Mouse (Mus musculus): ENCODE data around the gene Rpl3. TPM values are rescaled to one million over a fixed set of nuclear protein-coding genes. Genes with fewer than 3 reads are reported as not detected.

The Rpl3 gene
- total RNA-seq, 2 experiments from 2014 or later = 460 to 491 TPM

- DNase-seq (ENCODE audit: low spot score in 2 of 2) = peak in 1 of 2 experiments; percentile 46
Observed at GRCm38 (mm10) chr15:80071951-80072437, 19.7 kb downstream of the Rpl3 start.

- no peak for DNase-seq (ENCODE audit: low spot score in 2 of 2)
Observed at GRCm38 (mm10) chr15:80070095-80070644, 21.5 kb downstream of the Rpl3 start.

DNA sequence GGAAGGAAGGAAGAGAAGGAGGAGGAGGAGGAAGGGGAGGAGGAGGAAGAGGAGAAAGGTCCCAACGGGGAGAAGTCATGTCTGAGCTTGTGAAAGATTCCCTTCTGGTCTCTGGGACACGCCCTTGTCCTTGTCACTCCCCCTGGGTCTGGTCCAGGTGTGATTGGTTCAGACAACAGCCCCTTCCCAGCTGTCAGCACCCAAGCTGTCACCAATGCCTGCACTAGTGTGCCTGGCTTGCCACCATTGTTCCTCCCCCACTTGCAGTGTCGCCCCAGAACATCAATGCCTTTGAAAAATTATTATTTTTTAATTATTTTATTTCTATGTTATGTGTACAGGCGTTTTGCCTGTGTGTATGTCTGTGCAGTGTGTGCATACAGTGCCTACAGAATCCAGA, 22.5 kb downstream of the Rpl3 start:
- DNase-seq (ENCODE audit: low spot score in 2 of 2) = no peak

DNA sequence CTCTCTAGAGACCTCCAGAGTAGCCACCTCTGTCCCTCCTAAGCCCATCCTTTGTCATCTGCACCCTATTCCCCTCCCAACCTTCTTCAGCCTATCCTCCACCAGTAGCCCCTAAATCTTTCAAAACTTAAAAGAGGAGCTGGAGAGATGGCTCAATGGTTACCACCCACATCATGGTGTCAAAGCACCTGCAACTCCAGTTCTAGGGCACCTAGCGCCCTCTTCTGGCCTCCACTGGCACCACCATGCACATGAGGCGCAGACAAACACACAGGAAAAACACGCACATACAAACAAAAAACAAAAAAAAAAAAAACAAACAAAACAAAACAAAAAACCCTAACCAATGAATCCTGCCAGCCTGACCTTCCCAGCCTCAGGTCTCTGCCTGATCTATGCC, 25.1 kb downstream of the Rpl3 start:
- DNase-seq (ENCODE audit: low spot score in 2 of 2) = no peak

- no peak for DNase-seq (ENCODE audit: low spot score in 2 of 2)
Observed at GRCm38 (mm10) chr15:80065414-80065813, 26.3 kb downstream of the Rpl3 start.

GRCm38 (mm10) chr15:80064965-80065364, 26.7 kb downstream of the Rpl3 start:
- no peak for DNase-seq (ENCODE audit: low spot score in 2 of 2)

- DNase-seq (ENCODE audit: low spot score in 2 of 2) = no peak
Observed at GRCm38 (mm10) chr15:80062821-80063220, 28.8 kb downstream of the Rpl3 start.

GRCm38 (mm10) chr15:80062339-80062738, 29.3 kb downstream of the Rpl3 start:
- DNase-seq (ENCODE audit: low spot score in 2 of 2) = no peak

GRCm38 (mm10) chr15:80061071-80061550, 30.6 kb downstream of the Rpl3 start:
- DNase-seq (ENCODE audit: low spot score in 2 of 2) = no peak

- DNase-seq (ENCODE audit: low spot score in 2 of 2) = no peak
Observed at GRCm38 (mm10) chr15:80060356-80061070, 31.2 kb downstream of the Rpl3 start.

DNA sequence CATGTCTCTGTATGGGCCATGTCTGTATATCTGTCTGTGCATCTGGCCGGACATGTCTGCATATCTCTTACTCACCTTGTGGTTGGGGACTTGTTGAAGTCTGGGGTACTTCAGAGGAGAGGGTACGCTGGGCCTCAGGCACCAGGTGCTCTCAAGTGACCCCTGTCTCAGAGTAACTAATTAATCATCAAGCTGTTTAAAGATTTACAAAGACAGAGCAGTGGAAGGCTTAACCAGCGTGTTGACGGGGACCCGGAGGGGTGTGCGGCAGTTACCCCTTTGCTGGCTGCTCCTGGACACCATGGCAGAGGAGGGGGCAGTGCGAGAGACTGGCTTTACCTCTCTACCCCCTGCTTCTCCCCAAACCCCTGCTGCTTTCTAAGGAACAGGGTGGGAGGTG, 32.1 kb downstream of the Rpl3 start:
- no peak for DNase-seq (ENCODE audit: low spot score in 2 of 2)

DNA sequence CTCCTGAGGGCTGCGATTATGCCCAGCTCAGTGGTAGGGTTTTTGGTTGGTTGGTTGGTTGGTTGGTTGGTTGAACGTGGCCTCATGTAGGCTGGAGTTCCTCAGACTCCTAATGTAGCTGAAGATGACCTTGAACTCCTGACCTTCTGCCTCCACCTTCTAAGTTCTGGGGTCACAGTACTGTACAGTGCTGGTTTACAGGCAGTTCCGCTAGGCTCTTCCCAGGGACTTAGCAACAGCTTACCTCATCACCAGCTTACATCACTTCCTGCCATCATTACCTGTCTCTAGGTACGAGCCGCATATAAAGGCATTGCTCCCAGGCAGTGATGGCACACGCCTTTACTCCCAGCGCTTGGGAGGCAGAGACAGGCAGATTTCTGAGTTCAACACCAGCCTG, 33.5 kb downstream of the Rpl3 start:
- DNase-seq (ENCODE audit: low spot score in 2 of 2) = no peak

DNA sequence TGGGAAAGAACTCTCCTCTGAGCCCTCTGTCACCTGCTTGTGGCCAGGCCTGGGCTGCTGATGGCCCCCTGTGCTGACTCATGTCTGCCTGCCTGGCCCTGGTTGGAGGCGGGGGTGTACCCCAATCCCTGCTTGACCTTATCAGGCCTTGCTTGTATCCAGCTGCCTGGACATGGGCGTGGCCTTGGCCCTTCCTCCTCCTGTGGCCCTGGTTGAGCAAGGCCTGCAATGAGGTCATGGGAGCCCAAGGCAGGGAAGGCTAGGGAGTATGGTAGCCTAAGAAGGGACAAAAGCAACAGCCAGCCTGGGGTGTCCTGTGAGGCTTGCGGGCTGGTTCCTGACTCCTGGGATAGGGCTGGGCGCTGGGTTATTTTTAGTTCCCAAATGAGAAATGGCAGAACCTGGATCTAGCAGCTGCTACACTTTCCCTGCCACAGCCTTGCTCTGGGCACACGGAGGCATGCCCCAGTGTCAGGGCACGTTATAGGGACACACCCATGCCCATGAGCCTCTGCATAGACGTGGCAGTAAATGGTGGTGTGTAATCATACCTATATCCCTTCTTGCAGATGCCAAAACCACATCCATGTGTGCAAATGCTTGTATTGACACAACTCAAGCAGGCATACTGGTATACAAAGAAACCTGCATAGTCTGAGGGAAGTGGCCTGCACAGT, 37.5 kb downstream of the Rpl3 start:
- no peak for DNase-seq (ENCODE audit: low spot score in 2 of 2)

- no peak for DNase-seq (ENCODE audit: low spot score in 2 of 2)
Observed at GRCm38 (mm10) chr15:80053381-80054033, 38.2 kb downstream of the Rpl3 start.

- no peak for DNase-seq (ENCODE audit: low spot score in 2 of 2)
Observed at GRCm38 (mm10) chr15:80051782-80052181, 39.9 kb downstream of the Rpl3 start.

GRCm38 (mm10) chr15:80051092-80051761, 40.4 kb downstream of the Rpl3 start:
- no peak for DNase-seq (ENCODE audit: low spot score in 2 of 2)

- no peak for DNase-seq (ENCODE audit: low spot score in 2 of 2)
Observed at GRCm38 (mm10) chr15:80050093-80050492, 41.6 kb downstream of the Rpl3 start.

DNA sequence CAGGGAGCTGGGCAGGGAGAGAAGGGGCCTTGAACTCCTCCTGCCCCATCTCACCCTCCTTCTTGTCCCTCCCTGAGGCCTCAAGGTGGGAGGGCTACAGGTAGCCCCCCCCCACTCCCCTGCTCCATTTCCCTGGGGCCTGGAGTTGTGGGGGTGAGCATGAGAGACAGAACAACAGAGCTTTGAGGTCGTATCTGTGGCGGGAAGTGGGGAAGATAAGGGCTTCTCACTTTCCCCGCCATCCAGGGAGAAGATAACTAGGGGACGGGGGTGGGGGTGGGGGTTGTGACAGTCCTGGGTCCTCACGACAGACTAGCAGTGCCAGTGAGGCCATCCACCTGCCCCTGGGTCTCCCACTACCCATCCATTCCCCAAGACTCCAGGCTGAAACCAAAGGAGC, 43.7 kb downstream of the Rpl3 start:
- no peak for DNase-seq (ENCODE audit: low spot score in 2 of 2)

DNA sequence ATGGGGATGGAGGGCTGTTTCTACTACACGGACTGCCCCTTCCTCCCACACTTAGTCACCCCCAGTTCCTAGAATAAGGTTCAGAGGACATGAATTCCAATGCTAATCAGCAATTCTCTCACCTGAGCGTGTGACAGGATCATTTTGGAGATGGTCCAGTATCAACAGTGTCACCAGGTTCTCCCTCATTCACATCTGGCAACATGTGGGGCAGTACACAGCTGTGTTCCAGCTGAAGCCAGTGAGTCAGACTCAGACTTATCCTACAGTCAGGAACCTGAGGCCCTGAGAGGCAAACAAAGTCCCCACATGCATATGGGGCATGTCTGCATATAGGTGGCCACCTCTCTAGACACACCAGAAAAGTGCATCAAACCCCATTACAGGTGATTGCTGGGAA, 44.4 kb downstream of the Rpl3 start:
- no peak for DNase-seq (ENCODE audit: low spot score in 2 of 2)

- no peak for DNase-seq (ENCODE audit: low spot score in 2 of 2)
Observed at GRCm38 (mm10) chr15:80045749-80046148, 45.9 kb downstream of the Rpl3 start.

- no peak for DNase-seq (ENCODE audit: low spot score in 2 of 2)
Observed at GRCm38 (mm10) chr15:80044249-80044648, 47.4 kb downstream of the Rpl3 start.
